Comparison of ENCODE assay signal across 11 mouse cellular contexts in the genomic region with DNA sequence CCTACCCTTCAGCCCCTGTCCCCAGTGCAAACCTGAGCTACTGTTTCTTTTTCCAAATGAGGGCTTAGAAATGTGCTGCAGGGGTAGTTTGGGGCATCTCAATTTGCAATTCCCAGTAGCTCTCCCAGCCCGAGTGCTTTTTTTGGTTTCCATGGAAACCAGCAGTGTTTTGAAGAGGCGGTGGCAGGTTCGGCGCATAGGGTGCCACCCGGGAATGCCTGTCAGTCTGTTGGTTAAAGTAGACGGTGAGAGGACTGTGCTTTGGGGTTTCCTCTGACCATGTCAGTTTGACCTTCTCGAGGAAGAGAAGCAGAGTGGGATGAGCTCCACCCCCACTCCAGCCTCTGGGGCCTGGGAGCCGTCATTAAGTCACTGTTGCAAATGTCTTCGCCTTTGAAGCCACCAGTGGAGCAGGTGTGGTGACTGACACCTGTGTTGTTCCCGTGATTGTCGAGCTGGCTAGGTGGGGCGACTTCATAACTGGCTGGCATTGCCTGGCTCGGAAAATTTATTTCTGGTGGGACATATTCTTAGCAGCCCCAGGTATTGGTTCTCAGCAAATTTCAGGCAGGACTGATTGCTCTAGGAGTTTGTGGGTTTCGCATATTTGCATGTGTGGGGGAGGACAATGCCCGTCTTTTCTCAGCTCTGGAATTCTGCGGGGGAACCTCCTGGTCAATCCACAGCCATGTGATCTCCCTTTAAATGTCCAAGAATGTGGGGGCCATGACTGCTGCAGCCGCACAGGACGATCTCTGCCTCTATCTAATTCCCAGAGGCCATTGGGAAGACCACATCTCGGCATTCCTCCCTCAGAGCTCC. TPM values are rescaled to one million over a fixed set of nuclear protein-coding genes. Genes with fewer than 3 reads are reported as not detected.
DNase-seq lines count a peak whose midpoint lies in the region; ATAC-seq and TF ChIP-seq lines count a peak whose summit lies in the region.
"Had no signal": no experiment of that assay in that cellular context is flagged by ENCODE, and none has a peak within 500 bp of the region (broad histone marks: within the 10 kb centered on the region; RNA-seq: fewer than 3 reads in every experiment).

No protein-coding gene starts in this region.

- H3K27me3 ChIP-seq in forebrain, embryonic 14.5 days (replicated peaks; ENCODE audit: control insufficient read depth, insufficient read depth, low read length) = no peaks in the 10 kb centered on the region
- no peaks in the 10 kb centered on the region for H3K27me3 ChIP-seq in limb, embryonic 14.5 days (ENCODE audit: control insufficient read depth, insufficient read depth, low read length)

- no peaks in the 10 kb centered on the region for H3K9me3 ChIP-seq in forebrain, embryonic 14.5 days (replicated peaks; ENCODE audit: control insufficient read depth, low read length)
- H3K9me3 ChIP-seq in limb, embryonic 14.5 days (ENCODE audit: control insufficient read depth, low read length) = no peaks in the 10 kb centered on the region

- no peak overlapping the region for H3K4me3 ChIP-seq in forebrain, embryonic 14.5 days (ENCODE audit: low read depth, low read length)
- H3K4me3 ChIP-seq in limb, embryonic 14.5 days (replicated peaks; ENCODE audit: low read length) = no peak overlapping the region

- peak; percentile 67 for DNase-seq in left cerebral cortex, adult 11 months (ENCODE audit: low spot score)
- DNase-seq in left cerebral cortex, postnatal 4 days = no peak
- DNase-seq in forebrain, embryonic 14.5 days (ENCODE audit: low spot score) = peak; percentile 91
- peak; percentile 4 for DNase-seq in limb, embryonic 14.5 days (ENCODE audit: low spot score)
- peak; percentile 67 to 77 for DNase-seq in right cerebral cortex, postnatal 36 days (ENCODE audit: low spot score in 2 of 2)
- DNase-seq in adipocyte (ENCODE audit: low spot score) = no peak
- DNase-seq in urinary bladder, adult 18-20 months (ENCODE audit: low spot score in 2 of 2) = no peak

- H3K4me2 ChIP-seq in forebrain, embryonic 14.5 days (ENCODE audit: low read length) = peak overlapping the region; percentile 33
- no peak overlapping the region; the same call in 1 of the 2 replicates for H3K4me2 ChIP-seq in limb, embryonic 14.5 days (replicated peaks; ENCODE audit: low read depth, low read length, severe bottlenecking)

- peak overlapping the region; percentile 18; the same call in 1 of the 2 replicates for H3K9ac ChIP-seq in forebrain, embryonic 14.5 days (ENCODE audit: low read length)
- no peak overlapping the region for H3K9ac ChIP-seq in limb, embryonic 14.5 days (ENCODE audit: low read depth, low read length, severe bottlenecking)

- peak; percentile 74 for ATAC-seq in forebrain, embryonic 14.5 days
- no peak for ATAC-seq in limb, embryonic 14.5 days (ENCODE audit: low FRiP score, low read depth)
- ATAC-seq in inflammation-experienced regulatory T-cells, adult 6 months = no peak

- H3K27ac ChIP-seq in forebrain, embryonic 14.5 days (ENCODE audit: low read depth, low read length) = peak overlapping the region; percentile 22
- no peak overlapping the region for H3K27ac ChIP-seq in limb, embryonic 14.5 days (replicated peaks; ENCODE audit: low read depth, low read length)

- no peak for TF ChIP-seq POLR2A in limb, embryonic 14.5 days (IDR thresholded peaks at IDR 0.05; ENCODE audit: borderline replicate concordance, extremely low read depth, insufficient read depth, insufficient read length)

- peaks cover 18% of the 10 kb centered on the region for H3K4me1 ChIP-seq in forebrain, embryonic 14.5 days (ENCODE audit: control insufficient read depth, insufficient read depth, low read length)
- H3K4me1 ChIP-seq in limb, embryonic 14.5 days (ENCODE audit: control insufficient read depth, insufficient read depth, low read length) = no peaks in the 10 kb centered on the region

- intact Hi-C loops in left cerebral cortex, postnatal 4 days (cut with DNase I) = loop anchor here (10.0 kb wide), 1 partner anchor 177 kb away; no protein-coding TSS in a partner anchor

- H3K36me3 ChIP-seq in forebrain, embryonic 14.5 days (ENCODE audit: control insufficient read depth, insufficient read depth, low read length) = no peaks in the 10 kb centered on the region
- no peaks in the 10 kb centered on the region for H3K36me3 ChIP-seq in limb, embryonic 14.5 days (ENCODE audit: control insufficient read depth, insufficient read depth, low read length)
- H3K36me3 ChIP-seq: G1E had no signal

- 18% methylated on average over 19 of the region's 19 CpGs for WGBS in forebrain, embryonic 14.5 days
- WGBS in limb, embryonic 14.5 days = 12% methylated on average over 19 of the region's 19 CpGs

RNA-seq across cellular contexts. Expression of a gene that starts 17.1 kb away (rescaled TPM):
- 100 to 1,000 TPM; 130 to 134 TPM for total RNA-seq in left cerebral cortex, postnatal 4 days (2021)
- polyA plus RNA-seq in forebrain, embryonic 14.5 days (2014; fragmentation: Nextera tagmentation; extraction: Ambion mirVana) = 31.6 and 37.9 TPM in 2 replicates
- 23.1 and 36.8 TPM in 2 replicates for polyA plus RNA-seq in limb, embryonic 14.5 days (2012; rRNA removed)
- polyA plus RNA-seq in limb, embryonic 14.5 days (2014; fragmentation: Nextera tagmentation; extraction: Ambion mirVana) = 25.9 and 26.1 TPM in 2 replicates
- polyA plus RNA-seq in inflammation-experienced regulatory T-cells, adult 6 months (2017; shearing (Covaris generic)) = not detected
- total RNA-seq: liver, adult 2 months had no signal
- polyA plus RNA-seq: G1E; liver, adult 2 months had no signal

RNA-seq across cellular contexts. Expression of a gene that starts 37.5 kb away (rescaled TPM):
- total RNA-seq in left cerebral cortex, postnatal 4 days (2021) = not detected
- 0.09 and 0.27 TPM in 2 replicates for polyA plus RNA-seq in forebrain, embryonic 14.5 days (2014; fragmentation: Nextera tagmentation; extraction: Ambion mirVana)
- polyA plus RNA-seq in limb, embryonic 14.5 days (2012; rRNA removed) = not detected in 2 replicates
- not detected in 2 replicates for polyA plus RNA-seq in limb, embryonic 14.5 days (2014; fragmentation: Nextera tagmentation; extraction: Ambion mirVana)
- not detected for polyA plus RNA-seq in inflammation-experienced regulatory T-cells, adult 6 months (2017; shearing (Covaris generic))
- total RNA-seq: liver, adult 2 months had no signal
- polyA plus RNA-seq: G1E; liver, adult 2 months; small intestine, adult 2 months had no signal

RNA-seq across cellular contexts. Expression of a gene that starts 55.9 kb away (rescaled TPM):
- total RNA-seq in left cerebral cortex, postnatal 4 days (2021) = not detected
- polyA plus RNA-seq in forebrain, embryonic 14.5 days (2014; fragmentation: Nextera tagmentation; extraction: Ambion mirVana) = 0.08 and 0.10 TPM in 2 replicates
- polyA plus RNA-seq in limb, embryonic 14.5 days (2012; rRNA removed) = not detected in 2 replicates
- polyA plus RNA-seq in limb, embryonic 14.5 days (2014; fragmentation: Nextera tagmentation; extraction: Ambion mirVana) = 0.08 and 0.22 TPM in 2 replicates
- polyA plus RNA-seq in inflammation-experienced regulatory T-cells, adult 6 months (2017; shearing (Covaris generic)) = under 1 TPM in 1 of 3 experiments, not detected in 2; 0.25 TPM
- total RNA-seq: G1E had no signal
- polyA plus RNA-seq: G1E; liver, adult 2 months; small intestine, adult 2 months had no signal

Comparison
In these comparisons a context has a peak if more than half of its experiments do, and no peak if none do; other contexts are left out.
1. DNase-seq: peak in left cerebral cortex, adult 11 months (single experiment), forebrain, embryonic 14.5 days (single experiment), limb, embryonic 14.5 days (single experiment) and right cerebral cortex, postnatal 36 days (2 of 2); none in left cerebral cortex, postnatal 4 days (single experiment), adipocyte (single experiment) and urinary bladder, adult 18-20 months (0 of 2).
2. RNA of a gene that starts 17.1 kb away (polyA plus RNA-seq): 31.6 to 37.9 TPM in forebrain, embryonic 14.5 days and 23.1 to 36.8 TPM in limb, embryonic 14.5 days; not detected in inflammation-experienced regulatory T-cells, adult 6 months; every median in the first group is over 10 times any median in the second.